Mouse (Mus musculus) forebrain, embryonic 11.5 days (tissue): ENCODE results near the gene Daxx. TPM values are rescaled to one million over a fixed set of nuclear protein-coding genes. Genes with fewer than 3 reads are reported as not detected.
"Not testable (repeated sequence)": the region's sequence is repeated elsewhere in the genome, so short reads cannot be mapped to it uniquely, and the experiment has no call there.

ENCODE experiments used
- ATAC-seq: fragments of 200-750 bp; cut with Nextera tagmentation; replicated peaks from 2 replicates; pipeline ENCODE4 v1.8.0; 2017; ENCODE audit warnings: moderate TSS enrichment; ENCODE audit not compliant: low FRiP score
- DNase-seq: peaks from one replicate; pipeline ENCODE4 v3.0.0-alpha.2; 2017; ENCODE audit warnings: low spot score
- H3K27ac ChIP-seq: fragments of 300-500 bp; sonication (generic); 2 replicates; pipeline ENCODE4 v1.5.1; 2014; ENCODE audit warnings: low read depth, low read length
- H3K27me3 ChIP-seq: fragments of 300-500 bp; sonication (generic); 2 replicates; pipeline ENCODE4 v1.6.1; 2014; ENCODE audit warnings: mild to moderate bottlenecking, low read length, mixed read lengths; ENCODE audit not compliant: control insufficient read depth, insufficient read depth
- H3K36me3 ChIP-seq: fragments of 300-500 bp; sonication (generic); 2 replicates; pipeline ENCODE4 v1.6.1; 2014; ENCODE audit warnings: mild to moderate bottlenecking, low read length, moderate library complexity, mixed read lengths; ENCODE audit not compliant: control insufficient read depth, insufficient read depth
- H3K4me1 ChIP-seq: fragments of 300-500 bp; sonication (generic); replicated peaks from 2 replicates; pipeline ENCODE4 v1.6.1; 2014; ENCODE audit warnings: low read length, mixed read lengths; ENCODE audit not compliant: control insufficient read depth, insufficient read depth
- H3K4me2 ChIP-seq: fragments of 300-500 bp; sonication (generic); 2 replicates; pipeline ENCODE4 v1.6.1; 2014; ENCODE audit warnings: low read depth, mild to moderate bottlenecking, low read length, moderate library complexity, mixed read lengths; ENCODE audit not compliant: severe bottlenecking
- H3K4me3 ChIP-seq: fragments of 300-500 bp; sonication (generic); 2 replicates; pipeline ENCODE4 v1.5.1; 2014; ENCODE audit warnings: low read depth, low read length
- H3K9ac ChIP-seq: fragments of 300-500 bp; sonication (generic); 2 replicates; pipeline ENCODE4 v1.6.1; 2014; ENCODE audit warnings: low read length
- H3K9me3 ChIP-seq: fragments of 300-500 bp; sonication (generic); 2 replicates; pipeline ENCODE4 v1.6.1; 2016; ENCODE audit warnings: low read length, mixed read lengths; ENCODE audit not compliant: control insufficient read depth
- WGBS: fragments of 180-500 bp; shearing (Covaris S2); extraction: QIAGEN DNeasy Blood & Tissue Kit; methylation state at CpG from one replicate; pipeline ENCODE4 v1.1.7; 2014; 5-methylcytosine and 5-hydroxymethylcytosine counted together
- polyA plus RNA-seq: library from polyadenylated mRNA; unstranded; fragments of >200 nt; fragmentation: Nextera tagmentation; extraction: Ambion mirVana; gene quantifications from 2 replicates; pipeline ENCODE4 v1.2.1, GENCODE M21; 2014

The Daxx gene
- polyA plus RNA-seq = 68.2 and 73.8 TPM in 2 replicates

DNA sequence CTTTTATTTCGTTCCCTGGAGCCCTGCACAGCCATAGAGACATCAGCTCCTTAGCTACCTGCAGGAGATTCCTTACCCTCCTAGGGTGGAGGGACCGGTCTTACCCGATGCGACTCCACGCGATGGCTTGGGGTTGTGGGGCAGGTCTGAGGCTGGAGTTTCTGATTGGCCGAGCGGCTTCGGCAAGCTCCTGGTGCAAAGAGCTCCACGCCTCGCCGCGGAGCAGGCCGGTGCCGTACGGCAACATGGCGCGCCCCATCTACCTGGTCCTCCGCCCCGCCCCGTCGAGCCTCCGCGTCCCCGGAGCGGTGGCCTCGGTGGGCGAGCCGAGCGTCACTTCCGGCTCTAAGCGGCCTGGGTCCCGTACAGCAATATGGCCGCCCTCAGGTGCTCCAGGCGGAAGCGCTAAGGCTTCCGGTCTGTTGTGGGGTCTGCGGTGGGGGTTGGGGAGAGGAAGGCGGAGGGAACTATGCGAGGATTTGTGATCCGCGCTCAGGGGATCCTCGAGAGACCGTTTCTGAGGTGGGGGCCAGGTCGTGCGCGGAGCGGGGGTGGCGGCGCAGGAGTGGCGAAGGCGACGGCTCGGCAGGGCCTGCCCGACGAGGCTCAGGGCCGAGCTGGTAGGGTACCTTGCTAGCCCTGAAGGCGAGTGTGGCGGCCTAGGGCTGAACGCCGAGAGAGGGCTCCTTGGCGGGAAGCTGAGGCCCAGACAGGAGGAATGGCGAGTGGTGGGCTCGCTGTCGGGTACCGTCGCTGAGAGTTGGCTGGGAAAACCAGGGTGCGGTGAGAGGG lies at the start of gene Daxx:
Gene Daxx, plus strand, starts transcription at position 338 of the 792 bp plus-strand sequence.
- H3K4me3 ChIP-seq = peak within 1 kb of the TSS; percentile 86
- peak; percentile 97 for ATAC-seq
- under 1% methylated on average over 68 of the region's 68 CpGs for WGBS

GRCm38 (mm10) chr17:33865330-33866030 lies 43.7 kb upstream of the Daxx start:
- DNase-seq (no peak), ATAC-seq (no peak)
- H3K9me3 ChIP-seq = no peaks in the 10 kb centered on the region
- 44% methylated on average over 9 of the region's 9 CpGs for WGBS
- no peak overlapping the region for H3K9ac ChIP-seq
- H3K4me3 ChIP-seq = no peak overlapping the region
- H3K4me1 ChIP-seq = no peaks in the 10 kb centered on the region
- H3K4me2 ChIP-seq = no peak overlapping the region
- no peak overlapping the region for H3K27ac ChIP-seq
- H3K36me3 ChIP-seq = no peaks in the 10 kb centered on the region
- no peaks in the 10 kb centered on the region for H3K27me3 ChIP-seq

More for the DNA sequence above, at the start of gene Daxx:
- H3K9me3 ChIP-seq = no peaks in the 10 kb centered on the region
- H3K4me2 ChIP-seq = peak within 1 kb of the TSS; percentile 98
- peak within 1 kb of the TSS; percentile 87 for H3K9ac ChIP-seq
- H3K36me3 ChIP-seq = peaks cover 14% of the 10 kb centered on the region
- no peaks in the 10 kb centered on the region for H3K27me3 ChIP-seq
- peak; percentile 99 for DNase-seq
- H3K27ac ChIP-seq = peak within 1 kb of the TSS; percentile 79
- H3K4me1 ChIP-seq = peaks cover 8% of the 10 kb centered on the region

DNA sequence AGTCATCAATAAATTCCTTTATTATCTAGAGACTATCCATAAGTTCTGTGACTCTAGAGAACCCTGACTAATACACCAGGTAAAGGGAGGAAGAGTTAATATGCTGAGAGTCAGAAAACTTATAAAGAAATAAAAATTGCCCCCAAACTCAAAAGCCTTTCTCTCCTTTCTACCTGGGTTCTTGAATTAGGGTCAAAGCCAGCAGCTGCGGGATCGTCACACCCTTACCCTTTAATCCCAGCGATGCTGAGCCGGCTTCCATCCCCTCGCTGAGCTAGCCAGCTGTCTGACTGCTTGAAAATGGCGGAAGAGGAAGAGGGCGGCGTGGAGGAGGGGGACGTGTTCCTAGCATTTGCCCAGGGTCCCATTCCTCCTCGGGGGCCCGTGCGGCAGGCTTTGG lies 35.7 kb upstream of the Daxx start, which contains the start of gene Gm7029:
Gene Gm7029, plus strand, starts transcription at position 301 of the 400 bp plus-strand sequence.
- not testable (repeated sequence) for H3K9ac ChIP-seq, H3K4me2 ChIP-seq, H3K4me3 ChIP-seq, H3K36me3 ChIP-seq, H3K4me1 ChIP-seq, H3K27ac ChIP-seq, ATAC-seq, DNase-seq, H3K9me3 ChIP-seq, H3K27me3 ChIP-seq
- 94% methylated on average over 5 of the region's 12 CpGs for WGBS

GRCm38 (mm10) chr17:33874411-33874810 lies 34.8 kb upstream of the Daxx start:
- no peak overlapping the region for H3K4me2 ChIP-seq

DNA sequence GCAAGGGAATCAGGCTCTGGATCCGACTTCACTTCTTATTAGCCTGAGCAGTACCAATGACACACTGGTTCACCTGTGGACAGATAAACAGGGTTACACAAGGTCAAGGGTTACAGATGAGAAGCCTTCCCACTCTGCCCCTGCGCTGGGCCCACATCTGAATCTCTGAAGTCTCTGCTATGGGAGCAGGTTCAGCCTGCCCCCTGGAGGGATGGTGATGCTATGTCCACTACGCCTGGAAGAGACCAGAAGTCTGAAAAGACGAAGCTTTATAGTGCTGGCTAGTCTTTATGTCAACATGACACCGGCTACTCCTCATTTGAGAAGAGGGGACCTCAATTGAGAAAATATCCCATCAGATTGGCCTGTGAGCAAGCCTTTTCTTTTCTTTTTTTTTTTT lies 33.4 kb upstream of the Daxx start:
- not testable (repeated sequence) for DNase-seq, H3K4me2 ChIP-seq, H3K9me3 ChIP-seq, ATAC-seq, H3K27ac ChIP-seq, H3K27me3 ChIP-seq, H3K4me3 ChIP-seq, H3K36me3 ChIP-seq, H3K9ac ChIP-seq, H3K4me1 ChIP-seq
- 83% methylated on average over 5 of the region's 5 CpGs for WGBS

More at GRCm38 (mm10) chr17:33874411-33874810, 34.8 kb upstream of the Daxx start:
- H3K36me3 ChIP-seq = no peaks in the 10 kb centered on the region; the same call in 1 of the 2 replicates
- H3K4me3 ChIP-seq = no peak overlapping the region
- no peaks in the 10 kb centered on the region for H3K27me3 ChIP-seq
- no peaks in the 10 kb centered on the region for H3K4me1 ChIP-seq
- H3K9me3 ChIP-seq = no peaks in the 10 kb centered on the region
- no peak for ATAC-seq
- no peak for DNase-seq
- H3K9ac ChIP-seq = no peak overlapping the region
- no peak overlapping the region for H3K27ac ChIP-seq
- WGBS = 93% methylated on average over 11 of the region's 11 CpGs

DNA sequence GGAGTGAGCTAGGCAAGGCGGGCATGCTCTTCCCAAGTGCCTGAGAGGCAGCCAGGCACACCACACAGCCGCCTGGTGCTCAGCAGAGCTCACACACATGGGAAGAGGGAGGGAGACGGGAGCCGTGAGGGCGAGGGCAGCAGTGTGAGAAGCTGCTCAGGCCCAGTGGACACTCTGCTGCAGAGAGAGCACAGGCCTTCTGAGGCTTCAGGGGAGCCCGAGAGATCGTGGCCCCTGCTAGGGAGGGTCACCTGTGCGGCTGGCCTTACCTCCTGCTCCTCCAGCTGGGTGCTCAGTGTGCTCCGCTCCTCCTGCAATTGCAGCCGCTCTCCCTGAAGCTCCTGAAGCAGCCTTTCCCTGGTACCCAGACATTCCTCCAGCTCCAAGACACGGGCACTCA lies 24.9 kb upstream of the Daxx start:
- not testable (repeated sequence) for H3K27me3 ChIP-seq, DNase-seq, H3K9ac ChIP-seq, H3K4me3 ChIP-seq, H3K4me2 ChIP-seq, H3K36me3 ChIP-seq, H3K27ac ChIP-seq, H3K9me3 ChIP-seq, H3K4me1 ChIP-seq, ATAC-seq
- 93% methylated on average over 9 of the region's 11 CpGs for WGBS

- not testable (repeated sequence) for ATAC-seq, H3K4me3 ChIP-seq, H3K4me2 ChIP-seq, H3K36me3 ChIP-seq, H3K27ac ChIP-seq, H3K9me3 ChIP-seq, H3K4me1 ChIP-seq, H3K9ac ChIP-seq, DNase-seq, H3K27me3 ChIP-seq
- 83% methylated on average over 2 of the region's 2 CpGs for WGBS
Measured at GRCm38 (mm10) chr17:33887802-33888201, 21.4 kb upstream of the Daxx start.

- not testable (repeated sequence) for H3K27me3 ChIP-seq, H3K4me1 ChIP-seq, DNase-seq, H3K9ac ChIP-seq, ATAC-seq, H3K27ac ChIP-seq, H3K9me3 ChIP-seq, H3K4me3 ChIP-seq, H3K36me3 ChIP-seq
- peak overlapping the region; percentile 9; the same call in 1 of the 2 replicates for H3K4me2 ChIP-seq
Measured at GRCm38 (mm10) chr17:33888230-33888629, 21.0 kb upstream of the Daxx start.
